Mouse (Mus musculus): ENCODE data around the gene Gga1.

DNA sequence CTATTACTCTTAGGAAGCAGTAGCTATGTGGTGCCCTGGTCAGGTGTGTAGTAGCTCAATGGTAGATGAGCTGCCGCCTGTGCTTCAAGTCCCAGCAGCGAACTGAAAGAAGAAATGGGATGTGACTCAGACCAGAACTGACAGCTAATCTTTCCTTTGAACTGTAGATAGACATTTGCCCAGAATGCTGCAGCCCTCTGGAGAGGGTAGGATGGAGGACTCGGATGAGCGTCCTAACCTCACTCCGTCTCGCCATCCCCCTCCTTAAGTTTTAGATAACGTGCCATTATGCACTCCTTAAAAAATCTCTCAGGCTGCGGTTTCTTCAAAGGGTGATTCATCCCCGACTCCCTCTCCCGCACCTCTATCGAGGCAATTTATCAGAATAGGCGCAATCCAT, 42.9 kb downstream of the Gga1 start:
- TF ChIP-seq CTCF (IDR thresholded peaks at IDR 0.05; ENCODE audit: control insufficient read depth, insufficient read depth, low read length): no peak
- no peak for TF ChIP-seq POLR2A (IDR thresholded peaks at IDR 0.05; ENCODE audit: borderline replicate concordance, control insufficient read depth, low read depth, low read length)
